Mouse (Mus musculus): ENCODE data around the gene Sgf29. TPM values are rescaled to one million over a fixed set of nuclear protein-coding genes. Genes with fewer than 3 reads are reported as not detected.
"Not testable (repeated sequence)": the region's sequence is repeated elsewhere in the genome, so short reads cannot be mapped to it uniquely, and the experiment has no call there.

The Sgf29 gene
- total and polyA plus RNA-seq, 3 experiments, result 39.9 to 74.4 (median 49.7) TPM

DNA sequence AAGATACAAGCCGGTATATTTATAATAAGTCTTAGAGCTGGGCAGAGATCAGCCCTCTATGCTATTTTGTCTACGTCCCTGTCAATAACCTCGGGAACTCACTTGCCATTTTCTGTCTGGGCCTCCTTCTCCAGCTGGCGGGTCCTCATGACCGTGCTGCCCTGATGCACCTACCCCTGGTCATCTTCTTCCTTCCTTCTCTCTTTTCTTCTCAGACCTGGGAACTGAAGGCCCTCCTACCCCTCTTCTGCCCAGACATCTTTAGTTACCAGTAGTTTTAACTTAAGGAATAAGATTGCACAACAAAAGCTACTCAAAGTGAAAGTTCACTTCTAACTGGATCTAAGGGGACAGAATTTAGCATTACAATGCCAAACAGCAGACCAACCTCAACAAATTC is 30.6 kb downstream of the Sgf29 start:
- DNase-seq, result no peak

DNA sequence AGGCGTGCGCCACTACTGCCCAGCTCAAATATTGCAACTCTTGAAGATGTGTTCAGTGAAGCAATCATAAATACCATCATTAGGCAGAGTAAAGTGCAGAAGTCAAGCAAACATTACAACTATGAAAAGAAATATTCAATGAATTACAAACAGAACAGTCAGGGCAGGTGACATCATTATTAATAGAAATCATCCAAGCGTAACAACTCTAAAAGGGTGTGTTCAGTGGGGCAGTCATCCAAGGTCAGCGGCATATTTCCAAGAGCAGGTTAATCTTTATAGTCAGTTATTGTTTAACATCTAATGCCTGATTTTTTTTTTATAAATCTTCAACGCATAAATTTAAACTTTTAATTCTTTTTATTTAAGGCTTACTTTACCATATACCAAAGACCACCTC is 32.1 kb downstream of the Sgf29 start:
- no peak for DNase-seq

DNA sequence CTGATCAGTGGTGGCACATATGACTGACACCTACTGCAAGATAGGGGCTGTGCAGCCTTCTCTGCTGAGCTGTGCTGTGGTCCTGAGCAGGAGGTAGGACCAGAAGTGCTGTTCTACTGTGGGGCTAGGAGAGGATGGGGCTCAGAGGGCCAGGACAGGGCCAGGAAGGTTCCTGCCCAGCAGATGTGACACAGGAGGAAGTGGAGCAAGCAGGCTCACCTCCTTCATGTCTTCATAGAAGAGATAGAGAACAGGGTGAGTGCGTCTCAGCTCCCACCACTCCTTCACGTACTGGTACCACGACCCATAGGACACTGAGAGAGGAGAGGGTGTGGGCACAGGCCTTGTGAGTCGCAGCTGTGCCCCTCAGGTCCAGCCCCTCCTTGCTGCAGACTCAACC is 39.0 kb downstream of the Sgf29 start:
- DNase-seq, result not testable (repeated sequence)

DNA sequence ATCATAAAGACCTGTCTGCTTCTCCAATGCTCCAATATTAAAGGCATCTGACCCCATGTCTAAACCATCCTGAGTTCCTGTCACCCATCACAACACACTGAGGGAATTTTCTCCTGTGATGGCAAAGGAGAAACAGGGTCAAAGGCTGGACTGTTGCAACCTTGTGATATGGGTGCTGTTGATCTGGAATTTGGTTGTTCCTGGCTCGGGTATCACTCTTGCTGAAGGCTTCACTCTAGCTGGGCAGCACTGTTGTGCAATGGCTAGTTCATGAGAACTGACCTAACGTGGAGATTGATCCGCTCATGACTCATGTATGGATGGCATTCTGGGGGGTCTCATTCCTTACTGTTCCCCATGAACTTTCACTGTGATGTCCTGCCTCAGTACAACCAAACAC is 39.9 kb downstream of the Sgf29 start:
- no peak for DNase-seq

DNA sequence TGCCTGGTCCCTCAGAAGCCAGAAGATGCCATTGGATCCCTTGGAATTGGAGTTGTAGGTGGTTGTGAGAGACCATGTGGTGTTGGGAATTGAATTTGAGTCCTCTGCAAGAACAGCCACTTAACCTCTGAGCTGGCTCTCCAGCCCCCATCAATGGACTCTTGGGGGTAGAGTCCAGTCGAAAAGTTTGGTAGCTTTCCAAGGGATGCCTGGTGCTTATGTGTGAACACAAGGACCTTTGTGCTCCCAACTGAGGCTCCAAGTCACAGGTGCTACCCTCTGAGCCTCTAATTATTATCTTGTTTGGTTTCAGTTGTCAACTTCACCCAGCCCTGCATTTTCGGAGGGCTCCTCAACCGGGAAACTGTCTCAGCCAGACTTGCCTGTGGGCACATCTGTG is 41.6 kb downstream of the Sgf29 start:
- no peak for DNase-seq

DNA sequence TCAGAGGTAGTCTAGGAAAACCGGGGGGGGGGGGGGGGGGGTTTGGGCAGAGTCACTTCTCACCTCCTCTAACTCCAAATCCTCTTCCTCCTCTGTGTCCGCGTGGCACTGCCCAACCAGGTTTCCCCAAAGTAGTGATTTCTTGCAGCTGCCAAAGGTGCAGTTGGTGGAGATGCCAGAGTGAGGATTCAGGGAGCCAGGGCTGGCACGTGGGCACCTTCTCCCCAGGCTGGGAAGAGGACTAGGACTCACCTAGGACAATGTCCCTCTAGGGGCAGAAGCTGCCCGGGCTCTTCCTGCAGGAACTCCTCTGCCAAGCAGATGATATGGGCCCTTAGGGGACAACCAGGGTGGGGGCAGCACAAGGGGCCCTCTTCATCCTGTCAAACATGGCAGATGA is 42.6 kb downstream of the Sgf29 start:
- no peak for DNase-seq

DNA sequence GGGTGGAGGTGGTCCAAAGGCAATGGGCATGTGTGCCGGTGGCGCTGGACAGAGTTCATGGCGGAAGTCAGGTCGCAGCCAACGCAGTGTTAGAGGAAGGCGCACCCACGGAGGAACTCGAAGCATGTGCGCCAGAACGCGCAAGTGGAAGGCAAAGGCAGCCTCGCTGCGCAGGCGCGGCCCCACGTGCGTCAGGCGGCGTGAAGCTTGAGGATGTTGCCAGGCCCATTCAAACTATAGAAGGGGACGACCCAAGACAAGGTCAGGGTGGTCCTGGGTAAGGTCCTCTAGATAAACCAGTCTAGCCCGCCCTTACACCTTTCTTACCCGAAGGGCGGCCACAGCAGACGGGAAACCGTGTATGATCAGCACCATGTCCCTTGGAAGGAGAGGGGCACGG is 43.3 kb downstream of the Sgf29 start:
- DNase-seq, result no peak

DNA sequence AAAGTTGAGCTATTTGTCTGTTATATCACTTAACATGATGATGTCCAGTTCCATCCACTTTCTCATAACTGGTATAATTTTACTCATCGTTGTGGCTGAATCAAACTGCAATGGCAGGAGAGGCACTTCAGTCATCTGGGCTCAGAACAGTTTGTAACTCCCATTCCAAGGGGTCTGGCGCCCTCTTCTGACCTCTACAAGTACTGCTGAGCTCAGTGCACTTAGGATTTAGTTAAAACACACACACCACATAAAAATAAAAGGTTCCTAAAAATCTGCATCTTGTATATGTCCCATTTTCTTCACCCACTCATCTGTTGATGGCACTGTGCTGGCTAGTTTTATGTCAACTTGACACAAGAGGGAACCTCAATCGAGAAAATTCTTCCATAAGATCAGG is 44.1 kb downstream of the Sgf29 start:
- DNase-seq, result peak; percentile 86

DNA sequence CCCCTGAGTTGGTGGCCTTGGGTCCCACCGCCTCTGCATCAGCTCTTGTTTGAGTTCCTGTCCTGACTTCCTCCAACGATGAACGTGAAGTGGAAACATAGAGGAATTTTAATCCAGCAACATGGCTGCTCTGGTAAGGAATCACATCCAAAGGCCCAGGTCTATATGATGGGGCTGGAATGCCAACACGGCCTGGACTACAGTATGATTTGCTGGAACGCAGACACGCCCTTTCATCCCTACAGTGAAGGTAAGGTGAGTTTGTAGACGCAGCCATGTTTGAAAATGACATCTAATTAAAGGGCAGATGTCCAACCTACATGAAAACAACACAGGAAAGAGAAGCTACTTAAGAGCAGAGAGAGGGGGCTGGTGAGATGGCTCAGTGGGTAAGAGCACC is 44.7 kb downstream of the Sgf29 start:
- DNase-seq, result no peak

DNA sequence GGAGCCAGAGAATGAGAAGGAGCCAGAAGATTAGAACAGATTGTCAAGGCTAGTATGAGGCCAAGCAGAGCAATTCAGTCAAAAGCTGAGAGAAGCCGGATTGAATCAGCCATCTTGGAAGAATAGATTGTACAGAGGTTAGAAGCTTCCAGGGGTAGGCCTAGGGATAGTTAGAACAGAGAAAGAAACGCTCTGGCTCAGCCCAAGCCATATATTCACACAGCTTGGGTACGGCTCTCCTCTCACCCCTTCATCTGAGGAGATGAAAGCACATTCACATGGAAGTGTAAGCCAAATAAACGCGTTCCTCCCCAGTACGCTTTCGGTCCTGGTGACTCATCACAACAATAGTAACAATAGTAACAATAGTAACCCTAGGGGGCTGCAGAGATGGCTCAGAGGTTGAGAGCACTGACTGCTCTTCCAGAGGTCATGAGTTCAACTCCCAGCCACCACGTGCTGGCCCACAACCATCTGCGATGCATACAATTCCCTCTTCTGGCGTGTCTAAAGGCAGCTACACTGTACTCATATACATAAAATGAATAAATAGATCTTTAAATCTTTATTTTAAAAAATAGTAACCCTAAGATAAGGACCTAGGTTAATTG is 45.4 kb downstream of the Sgf29 start:
- DNase-seq, result no peak

DNA sequence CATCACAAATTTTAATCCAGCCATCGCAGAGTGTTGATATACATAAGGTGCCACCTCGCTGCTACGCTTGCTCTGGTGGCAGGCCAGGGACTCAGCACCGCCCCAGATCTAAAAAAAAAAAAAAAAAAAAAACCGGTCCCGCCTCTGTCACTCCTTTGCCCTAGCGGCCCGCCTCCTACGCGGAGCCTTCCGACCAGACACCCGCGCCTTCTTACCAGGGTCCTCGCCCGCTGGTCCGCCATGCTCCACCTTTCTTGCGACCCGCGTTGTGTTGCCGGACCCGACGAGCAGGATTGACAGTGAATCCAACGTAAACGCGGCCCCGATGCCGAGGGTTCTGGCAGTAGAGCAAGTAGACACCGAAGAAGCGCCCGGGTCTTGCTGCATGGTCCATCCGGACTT is 46.1 kb downstream of the Sgf29 start, which contains the start of gene Bola2:
Gene Bola2, plus strand, starts transcription at position 192 of the 402 bp plus-strand sequence.
- peak; percentile 82 for DNase-seq

DNA sequence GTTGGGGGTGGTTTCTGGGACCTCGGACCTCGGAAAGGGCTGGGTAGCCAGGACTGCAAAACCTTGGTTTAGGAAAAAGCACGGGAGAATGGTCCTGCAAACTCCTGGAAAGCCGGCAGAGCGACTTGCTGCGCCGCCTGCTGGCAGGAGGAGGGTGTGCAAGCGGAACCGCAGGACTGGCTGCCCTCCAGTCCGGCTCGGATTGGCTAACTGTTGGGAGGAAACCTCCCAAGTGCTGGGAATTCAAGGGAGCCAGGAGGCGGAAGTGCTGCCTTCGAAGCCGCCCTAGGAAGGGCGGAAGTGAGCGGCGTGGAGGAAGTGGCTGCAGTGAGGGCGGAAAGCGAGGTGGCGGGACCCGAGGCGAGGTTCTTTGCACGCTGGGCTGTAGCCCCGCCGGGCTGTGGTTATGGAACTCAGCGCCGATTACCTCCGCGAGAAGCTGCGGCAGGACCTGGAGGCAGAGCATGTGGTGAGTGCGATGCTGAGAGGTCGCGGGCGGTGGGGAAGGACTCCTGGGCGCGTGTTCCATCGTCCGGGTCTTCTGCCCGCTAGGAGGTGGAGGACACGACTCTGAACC is 46.6 kb downstream of the Sgf29 start, which contains the start of gene Slx1b:
Gene Slx1b, minus strand, starts transcription at position 154 of the 577 bp plus-strand sequence.
- peak; percentile 97 for DNase-seq

DNA sequence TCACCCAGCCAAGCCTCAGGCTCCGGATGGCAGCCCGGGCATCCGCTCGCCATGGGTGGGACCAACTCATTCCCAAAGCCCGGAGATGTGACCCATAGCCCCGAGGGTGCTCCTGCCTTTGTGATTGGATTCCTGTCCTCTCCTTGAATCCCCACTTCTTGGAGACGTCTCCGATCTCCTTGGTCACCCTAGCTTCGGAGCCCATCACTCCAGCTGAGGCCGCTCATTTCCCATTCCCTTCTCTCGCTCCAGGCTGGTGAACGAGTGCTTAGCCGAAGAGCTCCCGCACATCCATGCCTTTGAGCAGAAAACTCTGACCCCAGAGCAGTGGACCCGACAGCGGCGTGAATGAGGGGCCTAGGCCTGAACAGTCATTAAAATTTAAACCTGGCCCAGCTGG is 47.2 kb downstream of the Sgf29 start:
- no peak for DNase-seq

DNA sequence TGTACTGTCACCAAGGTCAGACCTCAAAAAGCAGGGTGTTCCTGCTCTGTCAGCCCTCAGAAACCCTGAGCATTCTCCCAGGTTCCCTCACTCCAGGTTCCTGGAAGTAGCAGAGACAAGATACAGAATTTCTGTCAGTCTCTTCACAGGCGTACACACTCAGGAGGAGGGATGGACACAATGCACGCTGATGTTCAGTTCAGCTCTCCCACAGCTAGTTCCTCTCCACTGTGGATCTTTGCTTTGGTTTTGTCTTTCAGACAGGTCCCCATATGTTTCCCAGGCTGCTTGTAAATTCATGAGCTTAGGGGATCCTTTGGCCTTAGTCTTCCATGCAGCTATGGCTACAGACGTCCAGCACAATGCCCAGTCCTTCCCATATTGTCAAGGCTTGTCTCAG is 47.8 kb downstream of the Sgf29 start:
- DNase-seq, result no peak

DNA sequence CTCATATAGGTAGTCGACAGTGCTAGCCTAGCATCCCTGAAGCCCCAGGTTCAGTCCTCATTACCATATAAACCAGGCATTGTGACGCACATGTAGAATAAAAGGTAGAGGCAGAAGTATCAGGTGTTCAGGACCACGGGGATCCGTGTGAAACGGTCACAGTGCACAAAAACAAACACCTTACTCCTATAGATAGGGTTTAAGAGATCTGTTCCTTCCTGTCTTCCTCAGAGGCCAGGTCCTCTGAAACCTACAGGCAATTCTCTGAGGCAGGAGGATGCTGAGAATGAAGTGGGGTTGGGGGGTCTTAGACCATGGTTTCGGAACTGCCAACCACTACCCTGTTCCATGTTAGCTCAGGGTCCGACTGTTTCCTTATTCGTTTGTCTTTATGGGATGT is 48.7 kb downstream of the Sgf29 start:
- DNase-seq, result no peak

DNA sequence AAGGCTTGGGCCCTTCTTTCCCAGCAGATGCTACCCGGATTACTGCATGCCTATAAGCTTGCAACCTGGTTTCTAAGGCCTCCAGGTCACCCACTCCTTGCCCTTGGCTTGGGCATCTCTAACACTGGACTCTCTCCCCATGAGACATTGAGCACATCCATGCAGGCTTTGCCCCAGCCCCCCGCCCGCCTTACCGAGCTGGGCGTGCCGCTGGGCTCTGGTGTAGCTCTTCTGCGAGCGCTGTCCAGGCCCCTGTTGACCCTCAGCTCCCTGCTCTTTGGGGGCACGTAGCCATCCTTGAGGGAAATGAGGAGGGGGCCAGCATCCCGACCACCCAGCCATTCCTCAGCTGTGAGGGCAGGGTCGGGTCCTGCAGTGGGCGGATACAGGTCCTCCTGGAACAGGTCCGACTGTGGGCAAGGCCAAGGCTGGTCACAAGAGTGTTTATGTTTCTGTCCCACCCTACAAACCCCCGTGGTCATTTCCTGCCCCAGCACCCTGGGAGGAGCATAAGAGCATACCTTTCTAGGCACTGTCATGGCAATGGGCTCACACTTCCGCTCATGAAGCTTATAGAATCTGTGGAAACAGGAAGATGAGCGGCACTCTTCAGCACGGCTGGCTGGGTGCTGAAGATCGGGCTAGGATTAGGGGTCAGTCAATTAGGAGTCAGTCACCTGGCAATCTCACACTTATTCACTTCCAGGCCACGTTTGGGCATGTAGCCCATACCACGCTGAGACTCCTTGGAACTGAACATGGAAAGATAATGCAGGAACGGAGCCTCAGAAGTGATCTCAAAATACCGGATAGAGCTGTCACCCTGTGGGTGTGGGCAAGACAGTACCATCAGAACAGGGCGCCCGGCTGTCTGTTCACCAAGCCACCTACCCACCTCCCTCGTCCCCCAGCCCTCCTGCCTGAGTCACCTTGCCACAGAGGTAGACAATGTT is 51.2 kb downstream of the Sgf29 start:
- DNase-seq, result no peak

DNA sequence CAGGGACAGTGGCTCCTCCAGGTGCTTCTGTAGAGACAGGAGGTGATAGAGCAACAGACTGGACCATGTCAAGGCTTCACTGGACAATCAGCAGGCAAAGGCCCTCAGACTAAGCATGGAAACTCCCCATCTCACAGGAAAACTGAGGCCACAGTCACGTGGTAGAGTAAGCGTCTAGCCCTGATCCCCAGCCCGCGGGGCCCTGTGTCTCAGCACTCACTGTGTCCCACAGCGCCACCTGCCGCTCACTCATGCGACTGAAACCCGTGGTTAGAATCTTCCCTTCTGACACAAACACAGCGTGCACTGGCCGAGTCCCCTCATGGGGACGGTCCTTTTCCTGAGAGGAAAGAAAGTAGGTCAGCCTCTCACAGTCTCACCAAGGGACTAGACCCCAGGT is 52.0 kb downstream of the Sgf29 start:
- DNase-seq, result peak; percentile 83

DNA sequence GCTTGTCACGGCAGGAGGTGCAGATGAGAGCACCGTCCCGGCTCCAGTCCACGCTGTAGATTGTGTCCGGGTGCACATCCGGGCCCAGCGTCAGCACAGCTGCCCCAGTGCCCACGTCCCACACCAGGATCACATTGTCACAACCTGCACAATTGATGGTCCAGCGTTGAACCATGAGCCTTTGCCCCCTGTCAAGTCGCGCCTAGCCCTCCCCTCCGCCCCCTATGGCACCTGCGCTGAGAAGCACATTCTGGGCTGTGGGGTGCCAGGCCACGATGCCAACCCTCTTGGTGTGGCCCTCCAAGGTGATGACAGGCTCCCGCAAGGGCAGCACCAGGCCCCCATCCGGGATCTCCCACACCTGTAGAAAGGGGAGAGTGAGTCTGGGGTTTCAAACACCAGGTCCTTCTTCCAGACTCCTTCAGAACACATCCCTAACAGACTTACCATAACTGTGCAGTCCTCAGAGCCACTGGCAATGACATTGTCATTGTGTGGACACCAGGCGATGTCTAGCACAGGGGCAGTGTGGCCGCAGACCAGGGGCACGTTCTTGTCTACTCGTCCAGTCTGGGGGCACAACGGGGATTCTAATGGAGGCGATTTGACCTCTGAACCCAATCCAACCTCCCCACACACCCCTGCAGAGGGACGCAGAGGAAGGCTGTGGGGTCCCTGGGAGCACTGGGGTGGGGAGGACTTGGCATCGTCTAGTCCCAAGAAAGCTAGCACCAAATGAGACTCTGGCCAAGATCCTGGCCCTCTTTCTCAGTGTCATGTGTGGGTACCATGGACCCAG is 52.6 kb downstream of the Sgf29 start:
- DNase-seq, result no peak

DNA sequence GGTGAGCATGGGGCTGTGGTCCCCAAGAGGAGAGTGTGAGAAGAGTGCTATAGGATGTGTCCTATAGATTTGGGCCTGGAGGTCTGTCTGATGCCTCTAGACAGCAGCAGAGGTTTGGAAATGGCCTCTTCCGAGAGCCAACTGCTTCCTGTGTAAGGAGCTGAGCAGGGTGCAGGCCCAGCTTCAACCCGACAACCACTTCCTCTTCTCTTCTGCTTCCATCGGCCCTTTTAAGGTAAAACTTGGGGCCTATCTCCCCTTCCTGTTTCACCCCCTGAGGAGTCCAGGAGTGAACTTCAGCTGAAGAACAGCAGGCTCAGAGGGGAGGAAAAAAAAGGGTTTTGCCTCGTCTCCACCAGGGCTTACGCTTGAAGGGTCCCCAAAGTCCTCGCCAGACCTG is 53.2 kb downstream of the Sgf29 start:
- no peak for DNase-seq

DNA sequence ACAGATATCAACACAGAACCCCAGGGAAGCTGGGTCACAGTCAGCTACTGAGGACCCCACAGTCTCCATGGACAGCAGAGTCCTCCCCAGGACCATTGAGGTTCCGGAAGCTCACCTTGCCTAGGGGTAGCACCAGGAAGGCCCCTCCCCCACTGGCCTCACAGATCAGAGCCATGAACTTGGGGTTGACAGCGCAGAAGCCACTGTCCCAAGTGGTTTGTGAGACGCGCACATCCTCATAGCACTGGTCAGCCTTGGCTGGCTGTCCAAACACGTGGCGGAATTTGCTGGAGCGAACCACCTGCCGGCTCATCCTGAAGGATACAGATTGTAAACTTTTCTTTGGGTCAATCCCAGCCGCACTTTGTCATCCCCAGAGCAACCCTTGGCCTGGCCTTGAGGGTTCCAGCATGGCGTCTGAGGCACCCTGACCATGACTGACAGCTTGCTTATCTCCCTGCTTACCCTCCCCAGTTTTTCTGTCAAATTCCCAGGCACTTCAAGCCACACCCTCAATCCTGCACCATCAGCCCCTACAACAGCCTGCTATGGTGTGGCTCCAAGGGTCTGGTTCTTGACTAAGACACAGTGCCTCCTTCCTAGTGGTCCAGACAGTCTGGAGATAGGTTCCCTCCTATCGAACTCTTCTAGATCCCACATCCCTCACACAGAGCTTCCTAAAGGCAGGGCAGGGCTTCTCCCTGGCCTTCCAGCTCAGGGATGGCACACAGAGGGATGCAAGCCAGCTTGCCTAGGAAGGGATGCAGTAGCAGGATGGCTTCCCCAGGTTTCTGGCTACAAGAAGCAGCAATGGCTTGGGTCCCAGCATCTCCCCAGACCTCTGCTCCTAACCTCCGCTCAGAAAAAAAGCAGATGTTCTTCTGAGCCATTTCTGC is 54.0 kb downstream of the Sgf29 start:
- DNase-seq, result no peak

DNA sequence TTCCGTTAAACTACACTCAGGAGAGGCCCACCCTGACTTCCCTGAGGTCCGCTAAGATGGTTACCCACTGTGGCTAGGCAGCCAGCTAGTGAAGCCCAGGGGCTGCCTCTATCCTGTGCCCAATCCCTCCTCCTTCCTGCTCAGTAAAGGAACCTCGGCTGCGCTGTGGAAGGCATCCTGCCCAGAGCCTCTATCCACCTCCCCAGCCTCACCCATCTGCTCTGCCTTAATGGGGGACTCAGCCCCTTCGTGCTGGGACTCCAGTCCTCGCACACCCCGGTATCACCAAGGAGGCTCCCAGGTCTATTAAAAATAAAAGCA is 54.6 kb downstream of the Sgf29 start:
- no peak for DNase-seq
